Mouse (Mus musculus): ENCODE measurements at regions not wholly inside any gene's neighbourhood (a gene's known extent, or its start where the extent isn't known, plus 50 kb on each side); places are given as distances from the start of the nearest gene placed in this dataset.

GRCm38 (mm10) chr8:115423682-115424081 is 283.9 kb downstream of the Maf start:
- no peaks in the 10 kb centered on the region for H3K36me3 ChIP-seq (ENCODE audit: control insufficient read depth, insufficient read depth, low read length)
- 68% methylated on average over 2 of the region's 2 CpGs for WGBS
- H3K9me3 ChIP-seq (ENCODE audit: control insufficient read depth, low read length): no peaks in the 10 kb centered on the region
- no peak overlapping the region for H3K9ac ChIP-seq (ENCODE audit: low read depth, low read length)
- H3K4me2 ChIP-seq: no peak overlapping the region
- DNase-seq (ENCODE audit: low spot score) (no peak), ATAC-seq (replicated peaks; ENCODE audit: low FRiP score) (no peak)
- no peak overlapping the region for H3K4me3 ChIP-seq (ENCODE audit: low read depth, low read length)
- H3K27me3 ChIP-seq (replicated peaks; ENCODE audit: control insufficient read depth, insufficient read depth, low read length): no peaks in the 10 kb centered on the region; the same call in 1 of the 2 replicates
- H3K27ac ChIP-seq (ENCODE audit: low read depth, low read length): no peak overlapping the region
- H3K4me1 ChIP-seq (replicated peaks; ENCODE audit: control insufficient read depth, insufficient read depth, low read length): no peaks in the 10 kb centered on the region

GRCm38 (mm10) chr8:115423056-115423455 is 284.5 kb downstream of the Maf start:
- Histone ChIP-seq H3K9ac (ENCODE audit: low read depth, low read length) (no peak overlapping the region), H3K27me3 (replicated peaks; ENCODE audit: control insufficient read depth, insufficient read depth, low read length) (no peaks in the 10 kb centered on the region; the same call in 1 of the 2 replicates), H3K4me3 (ENCODE audit: low read depth, low read length) (no peak overlapping the region), H3K4me1 (replicated peaks; ENCODE audit: control insufficient read depth, insufficient read depth, low read length) (no peaks in the 10 kb centered on the region), H3K9me3 (ENCODE audit: control insufficient read depth, low read length) (no peaks in the 10 kb centered on the region), H3K27ac (ENCODE audit: low read depth, low read length) (no peak overlapping the region), H3K36me3 (ENCODE audit: control insufficient read depth, insufficient read depth, low read length) (no peaks in the 10 kb centered on the region), H3K4me2 (no peak overlapping the region)
- DNase-seq (ENCODE audit: low spot score): no peak
- no peak for ATAC-seq (replicated peaks; ENCODE audit: low FRiP score)
- 73% methylated on average over 5 of the region's 5 CpGs for WGBS

DNA sequence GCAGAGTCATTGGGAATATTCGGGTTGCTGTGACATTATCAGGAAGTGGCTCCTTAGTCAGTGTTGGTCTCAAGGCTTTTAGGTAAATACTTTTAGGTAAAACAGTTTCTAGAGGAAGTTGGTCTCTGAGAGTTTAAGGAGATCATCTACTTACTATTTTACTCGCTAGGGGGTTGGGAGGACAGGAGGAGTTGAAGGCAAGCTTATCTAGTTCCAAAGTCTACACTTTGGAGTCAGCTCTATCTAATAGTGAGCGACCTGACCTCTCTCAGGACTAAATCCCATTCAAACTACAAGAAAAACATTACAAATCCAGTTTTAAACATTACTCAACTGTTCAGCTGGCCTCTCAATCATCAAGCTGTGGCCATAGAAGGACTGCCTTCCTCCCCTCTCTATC is 287.1 kb downstream of the Maf start:
- ATAC-seq (replicated peaks; ENCODE audit: low FRiP score) (no peak), DNase-seq (ENCODE audit: low spot score) (no peak)
- Histone ChIP-seq H3K4me1 (replicated peaks; ENCODE audit: control insufficient read depth, insufficient read depth, low read length) (no peaks in the 10 kb centered on the region), H3K36me3 (ENCODE audit: control insufficient read depth, insufficient read depth, low read length) (no peaks in the 10 kb centered on the region), H3K27ac (ENCODE audit: low read depth, low read length) (no peak overlapping the region), H3K9ac (ENCODE audit: low read depth, low read length) (no peak overlapping the region), H3K27me3 (replicated peaks; ENCODE audit: control insufficient read depth, insufficient read depth, low read length) (no peaks in the 10 kb centered on the region; the same call in 1 of the 2 replicates), H3K4me2 (no peak overlapping the region), H3K9me3 (ENCODE audit: control insufficient read depth, low read length) (no peaks in the 10 kb centered on the region), H3K4me3 (ENCODE audit: low read depth, low read length) (no peak overlapping the region)
- 45% methylated on average over 3 of the region's 3 CpGs for WGBS

DNA sequence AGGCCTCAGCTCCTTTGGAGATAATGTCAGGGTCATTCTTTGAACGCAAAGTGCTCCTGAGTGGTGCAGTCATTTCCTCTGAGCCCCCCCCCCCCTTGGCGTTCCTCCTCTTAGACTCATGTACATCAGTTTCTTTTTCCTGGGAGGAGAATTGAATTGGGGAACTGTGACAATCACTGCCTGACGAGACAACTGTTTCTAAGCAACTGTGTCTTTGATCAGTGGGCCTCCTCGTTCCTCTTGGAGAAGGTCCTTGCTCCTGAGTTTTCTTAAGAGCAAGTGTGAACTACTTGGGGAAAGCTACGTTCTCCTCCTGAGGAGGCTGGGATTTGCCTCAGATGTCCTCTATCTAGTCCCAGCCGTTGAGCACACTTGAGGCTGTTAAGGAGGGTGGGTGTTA is 287.5 kb downstream of the Maf start:
- WGBS: 63% methylated on average over 6 of the region's 6 CpGs
- ATAC-seq (replicated peaks; ENCODE audit: low FRiP score) (no peak), DNase-seq (ENCODE audit: low spot score) (no peak)

GRCm38 (mm10) chr8:115418056-115418455 is 289.5 kb downstream of the Maf start:
- Histone ChIP-seq H3K27ac (ENCODE audit: low read depth, low read length) (no peak overlapping the region), H3K27me3 (replicated peaks; ENCODE audit: control insufficient read depth, insufficient read depth, low read length) (no peaks in the 10 kb centered on the region), H3K9ac (ENCODE audit: low read depth, low read length) (no peak overlapping the region), H3K4me2 (no peak overlapping the region), H3K4me1 (replicated peaks; ENCODE audit: control insufficient read depth, insufficient read depth, low read length) (no peaks in the 10 kb centered on the region), H3K36me3 (ENCODE audit: control insufficient read depth, insufficient read depth, low read length) (no peaks in the 10 kb centered on the region), H3K4me3 (ENCODE audit: low read depth, low read length) (no peak overlapping the region), H3K9me3 (ENCODE audit: control insufficient read depth, low read length) (no peaks in the 10 kb centered on the region)
- DNase-seq (ENCODE audit: low spot score): no peak
- 68% methylated on average over 6 of the region's 6 CpGs for WGBS
- no peak for ATAC-seq (replicated peaks; ENCODE audit: low FRiP score)

More for the DNA sequence above, 287.5 kb downstream of the Maf start:
- H3K9ac ChIP-seq (ENCODE audit: low read depth, low read length): no peak overlapping the region
- H3K36me3 ChIP-seq (ENCODE audit: control insufficient read depth, insufficient read depth, low read length): no peaks in the 10 kb centered on the region
- no peaks in the 10 kb centered on the region; the same call in 1 of the 2 replicates for H3K27me3 ChIP-seq (replicated peaks; ENCODE audit: control insufficient read depth, insufficient read depth, low read length)
- no peaks in the 10 kb centered on the region for H3K9me3 ChIP-seq (ENCODE audit: control insufficient read depth, low read length)
- H3K27ac ChIP-seq (ENCODE audit: low read depth, low read length): no peak overlapping the region
- H3K4me3 ChIP-seq (ENCODE audit: low read depth, low read length): no peak overlapping the region
- H3K4me1 ChIP-seq (replicated peaks; ENCODE audit: control insufficient read depth, insufficient read depth, low read length): no peaks in the 10 kb centered on the region
- H3K4me2 ChIP-seq: no peak overlapping the region

GRCm38 (mm10) chr8:115414061-115414473 is 293.5 kb downstream of the Maf start:
- Histone ChIP-seq H3K27me3 (replicated peaks; ENCODE audit: control insufficient read depth, insufficient read depth, low read length) (no peaks in the 10 kb centered on the region), H3K36me3 (ENCODE audit: control insufficient read depth, insufficient read depth, low read length) (no peaks in the 10 kb centered on the region), H3K9ac (ENCODE audit: low read depth, low read length) (no peak overlapping the region), H3K4me1 (replicated peaks; ENCODE audit: control insufficient read depth, insufficient read depth, low read length) (no peaks in the 10 kb centered on the region), H3K9me3 (ENCODE audit: control insufficient read depth, low read length) (no peaks in the 10 kb centered on the region), H3K4me3 (ENCODE audit: low read depth, low read length) (no peak overlapping the region), H3K27ac (ENCODE audit: low read depth, low read length) (no peak overlapping the region), H3K4me2 (no peak overlapping the region)
- 22% methylated on average over 7 of the region's 7 CpGs for whole genome bisulfite sequencing
- ATAC-seq (replicated peaks; ENCODE audit: low FRiP score) (no peak), DNase-seq (ENCODE audit: low spot score) (no peak)

GRCm38 (mm10) chr8:115411756-115412155 is 295.8 kb downstream of the Maf start:
- H3K4me1 ChIP-seq (replicated peaks; ENCODE audit: control insufficient read depth, insufficient read depth, low read length): no peaks in the 10 kb centered on the region
- no peaks in the 10 kb centered on the region for H3K9me3 ChIP-seq (ENCODE audit: control insufficient read depth, low read length)
- 83% methylated on average over 5 of the region's 5 CpGs for WGBS
- H3K4me2 ChIP-seq: no peak overlapping the region
- ATAC-seq (replicated peaks; ENCODE audit: low FRiP score) (no peak), DNase-seq (ENCODE audit: low spot score) (no peak)
- no peak overlapping the region for H3K9ac ChIP-seq (ENCODE audit: low read depth, low read length)
- no peak overlapping the region for H3K27ac ChIP-seq (ENCODE audit: low read depth, low read length)
- H3K4me3 ChIP-seq (ENCODE audit: low read depth, low read length): no peak overlapping the region
- no peaks in the 10 kb centered on the region for H3K27me3 ChIP-seq (replicated peaks; ENCODE audit: control insufficient read depth, insufficient read depth, low read length)
- H3K36me3 ChIP-seq (ENCODE audit: control insufficient read depth, insufficient read depth, low read length): no peaks in the 10 kb centered on the region

DNA sequence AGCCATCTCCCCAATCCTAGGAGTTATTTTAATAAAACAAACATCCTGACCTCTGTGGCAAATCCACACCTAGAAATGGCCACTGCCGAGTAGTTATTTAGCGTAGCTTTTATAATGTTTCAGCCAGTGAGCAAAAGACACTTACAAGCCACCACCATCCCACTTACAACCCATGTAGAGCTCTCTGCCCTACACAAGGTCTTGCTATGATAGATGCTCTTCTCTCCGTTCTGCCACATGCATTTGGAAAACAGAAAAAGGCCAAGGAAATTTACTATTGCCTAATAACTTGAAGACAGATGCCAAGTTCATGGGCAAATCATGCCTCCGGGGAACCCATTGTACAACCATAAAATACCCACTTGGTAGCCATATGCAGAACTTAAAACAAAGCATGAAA is 296.5 kb downstream of the Maf start:
- Histone ChIP-seq H3K9ac (ENCODE audit: low read depth, low read length) (no peak overlapping the region), H3K9me3 (ENCODE audit: control insufficient read depth, low read length) (no peaks in the 10 kb centered on the region), H3K4me2 (no peak overlapping the region), H3K4me3 (ENCODE audit: low read depth, low read length) (no peak overlapping the region), H3K27me3 (replicated peaks; ENCODE audit: control insufficient read depth, insufficient read depth, low read length) (no peaks in the 10 kb centered on the region), H3K4me1 (replicated peaks; ENCODE audit: control insufficient read depth, insufficient read depth, low read length) (no peaks in the 10 kb centered on the region), H3K36me3 (ENCODE audit: control insufficient read depth, insufficient read depth, low read length) (no peaks in the 10 kb centered on the region), H3K27ac (ENCODE audit: low read depth, low read length) (no peak overlapping the region)
- DNase-seq (ENCODE audit: low spot score): no peak
- WGBS: 91% methylated on average over 4 of the region's 4 CpGs
- no peak for ATAC-seq (replicated peaks; ENCODE audit: low FRiP score)

DNA sequence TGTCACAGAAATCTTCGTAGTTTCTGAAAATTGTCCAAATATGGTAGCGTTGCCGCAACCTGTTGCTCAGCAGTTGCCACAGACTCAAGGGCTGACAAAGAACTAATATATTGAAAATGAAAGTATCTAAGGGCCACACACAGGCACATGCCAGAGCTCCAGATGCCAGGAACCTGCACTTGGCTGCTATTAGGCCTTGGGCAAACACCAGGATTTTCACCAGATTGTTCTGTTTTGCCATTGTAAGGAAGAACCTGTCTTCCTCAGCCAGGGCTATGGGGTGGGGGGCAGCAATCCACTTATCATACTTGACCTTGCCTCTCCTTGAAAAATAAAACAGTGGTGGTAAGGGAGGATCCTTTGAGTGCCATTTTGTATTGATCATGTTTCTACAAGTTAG is 297.4 kb downstream of the Maf start:
- WGBS: 94% methylated on average over 3 of the region's 3 CpGs
- H3K9ac ChIP-seq (ENCODE audit: low read depth, low read length): no peak overlapping the region
- no peak for ATAC-seq (replicated peaks; ENCODE audit: low FRiP score)

More for the DNA sequence above, 297.4 kb downstream of the Maf start:
- H3K4me1 ChIP-seq (replicated peaks; ENCODE audit: control insufficient read depth, insufficient read depth, low read length): no peaks in the 10 kb centered on the region
- H3K27ac ChIP-seq (ENCODE audit: low read depth, low read length): no peak overlapping the region
- no peaks in the 10 kb centered on the region for H3K9me3 ChIP-seq (ENCODE audit: control insufficient read depth, low read length)
- H3K27me3 ChIP-seq (replicated peaks; ENCODE audit: control insufficient read depth, insufficient read depth, low read length): no peaks in the 10 kb centered on the region
- H3K4me3 ChIP-seq (ENCODE audit: low read depth, low read length): no peak overlapping the region
- H3K4me2 ChIP-seq: no peak overlapping the region
- no peaks in the 10 kb centered on the region for H3K36me3 ChIP-seq (ENCODE audit: control insufficient read depth, insufficient read depth, low read length)
- DNase-seq (ENCODE audit: low spot score): no peak

All from liver, embryonic 11.5 days (tissue).